Comparison of ENCODE assay signal across 8 mouse cellular contexts in genomic region chr11:17181807-17182206, GRCm38 (mm10). TPM values are rescaled to one million over a fixed set of nuclear protein-coding genes. Genes with fewer than 3 reads are reported as not detected.
DNase-seq lines count a peak whose midpoint lies in the region; ATAC-seq and TF ChIP-seq lines count a peak whose summit lies in the region.

TSS of gene Wdr92 (plus strand) at chr11:17182107.

- no peak for DNase-seq in kidney, postnatal 14 days
- no peak for DNase-seq in hindbrain, embryonic 11.5 days (ENCODE audit: low spot score)
- DNase-seq in natural killer cell, adult 2 months (ENCODE audit: low spot score in 2 of 2), result no peak
- DNase-seq in layer of hippocampus, postnatal 25 days (ENCODE audit: extremely low spot score in 1 of 2, low spot score in 1 of 2), result no peak
- no peak for DNase-seq in cerebellum, postnatal 36 days

- H3K9ac ChIP-seq in kidney, embryonic 16.5 days (replicated peaks; ENCODE audit: low read length), result no peak within 1 kb of the TSS
- H3K9ac ChIP-seq in hindbrain, embryonic 11.5 days (ENCODE audit: low read depth, low read length), result no peak within 1 kb of the TSS
- H3K9ac ChIP-seq in midbrain, embryonic 15.5 days, result no peak within 1 kb of the TSS

- no peak within 1 kb of the TSS for H3K27ac ChIP-seq in kidney, embryonic 16.5 days (ENCODE audit: low read length)
- peak within 1 kb of the TSS; percentile 76 for H3K27ac ChIP-seq in bone marrow macrophage, adult 2 months (ENCODE audit: insufficient read depth, low read depth, low read length)
- H3K27ac ChIP-seq in hindbrain, embryonic 11.5 days (ENCODE audit: low read depth, low read length), result no peak within 1 kb of the TSS
- H3K27ac ChIP-seq in midbrain, embryonic 15.5 days, result no peak within 1 kb of the TSS

- H3K27me3 ChIP-seq in kidney, embryonic 16.5 days (ENCODE audit: insufficient read depth, low read length), result no peaks in the 10 kb centered on the region
- no peaks in the 10 kb centered on the region for H3K27me3 ChIP-seq in hindbrain, embryonic 11.5 days (ENCODE audit: control insufficient read depth, insufficient read depth, low read length)
- no peaks in the 10 kb centered on the region for H3K27me3 ChIP-seq in midbrain, embryonic 15.5 days (replicated peaks)

- H3K36me3 ChIP-seq in kidney, embryonic 16.5 days (ENCODE audit: insufficient read depth, low read length), result no peaks in the 10 kb centered on the region
- H3K36me3 ChIP-seq in hindbrain, embryonic 11.5 days (ENCODE audit: control insufficient read depth, insufficient read depth, low read length), result no peaks in the 10 kb centered on the region
- no peaks in the 10 kb centered on the region for H3K36me3 ChIP-seq in midbrain, embryonic 15.5 days (replicated peaks)

- H3K9me3 ChIP-seq in kidney, embryonic 16.5 days (ENCODE audit: low read length), result no peaks in the 10 kb centered on the region
- no peaks in the 10 kb centered on the region for H3K9me3 ChIP-seq in hindbrain, embryonic 11.5 days (ENCODE audit: control insufficient read depth, low read length)
- no peaks in the 10 kb centered on the region for H3K9me3 ChIP-seq in midbrain, embryonic 15.5 days

- TF ChIP-seq POLR2A in bone marrow macrophage, adult 2 months (IDR thresholded peaks at IDR 0.05; ENCODE audit: borderline replicate concordance, low read depth, low read length), result no peak

- no peak within 1 kb of the TSS for H3K4me3 ChIP-seq in kidney, embryonic 16.5 days (ENCODE audit: low read length)
- no peak within 1 kb of the TSS for H3K4me3 ChIP-seq in bone marrow macrophage, adult 2 months (ENCODE audit: insufficient read depth, low read length)
- H3K4me3 ChIP-seq in hindbrain, embryonic 11.5 days (ENCODE audit: low read depth, low read length), result no peak within 1 kb of the TSS
- H3K4me3 ChIP-seq in midbrain, embryonic 15.5 days, result no peak within 1 kb of the TSS

- WGBS in kidney, embryonic 16.5 days, result 89% methylated on average over 3 of the region's 3 CpGs
- WGBS in hindbrain, embryonic 11.5 days, result 86% methylated on average over 3 of the region's 3 CpGs
- WGBS in midbrain, embryonic 15.5 days, result 71% methylated on average over 3 of the region's 3 CpGs

- no peak for ATAC-seq in kidney, embryonic 16.5 days (ENCODE audit: low FRiP score, low TSS enrichment)
- ATAC-seq in hindbrain, embryonic 11.5 days (ENCODE audit: low FRiP score), result no peak
- ATAC-seq in midbrain, embryonic 15.5 days (replicated peaks), result no peak

- no peak within 1 kb of the TSS for H3K4me2 ChIP-seq in kidney, embryonic 16.5 days (replicated peaks; ENCODE audit: low read depth, low read length)
- no peak within 1 kb of the TSS for H3K4me2 ChIP-seq in hindbrain, embryonic 11.5 days (replicated peaks; ENCODE audit: low read depth, low read length)
- no peak within 1 kb of the TSS for H3K4me2 ChIP-seq in midbrain, embryonic 15.5 days

- H3K4me1 ChIP-seq in kidney, embryonic 16.5 days (ENCODE audit: insufficient read depth, low read length), result no peaks in the 10 kb centered on the region
- peaks cover 51% of the 10 kb centered on the region for H3K4me1 ChIP-seq in bone marrow macrophage, adult 2 months (ENCODE audit: control insufficient read depth, insufficient read depth, low read length)
- no peaks in the 10 kb centered on the region for H3K4me1 ChIP-seq in hindbrain, embryonic 11.5 days (replicated peaks; ENCODE audit: control insufficient read depth, insufficient read depth, low read length)
- H3K4me1 ChIP-seq in midbrain, embryonic 15.5 days, result peaks cover 7% of the 10 kb centered on the region; the same call in 1 of the 2 replicates

- no peak for TF ChIP-seq CTCF in bone marrow macrophage, adult 2 months (IDR thresholded peaks at IDR 0.05; ENCODE audit: low read depth, low read length)

RNA-seq across cellular contexts. Expression of gene Wdr92, which starts in this region (rescaled TPM):
- polyA plus RNA-seq in kidney, embryonic 16.5 days (2015; fragmentation: Nextera tagmentation; extraction: Ambion mirVana), result 27.6 and 30.0 TPM in 2 replicates
- polyA plus RNA-seq in bone marrow macrophage, adult 2 months (2012; ENCODE audit: insufficient read depth, insufficient read length, missing spikeins), result 9.5 and 9.6 TPM in 2 replicates
- polyA plus RNA-seq in hindbrain, embryonic 11.5 days (2014; fragmentation: Nextera tagmentation; extraction: Ambion mirVana), result 33.9 and 35.2 TPM in 2 replicates
- 19.3 and 20.0 TPM in 2 replicates for polyA plus RNA-seq in midbrain, embryonic 15.5 days (2015; fragmentation: Nextera tagmentation; extraction: Ambion mirVana)
- 10 to 100 TPM in 1 of 2 experiments, 1 to 10 TPM in 1; 10.0 to 10.1 TPM for total RNA-seq in layer of hippocampus, postnatal 25 days (2021)
